Mouse (Mus musculus) olfactory bulb, adult 2 months (tissue): ENCODE data around the gene Naaladl2. TPM values are rescaled to one million over a fixed set of nuclear protein-coding genes. Genes with fewer than 3 reads are reported as not detected.
"Not testable (repeated sequence)": the region's sequence is repeated elsewhere in the genome, so short reads cannot be mapped to it uniquely, and the experiment has no call there.

Source experiments
- H3K27ac ChIP-seq: fragments of 200-500 bp; 2 replicates; pipeline ENCODE4 v1.5.1; 2012; ENCODE audit warnings: low read depth, low read length; ENCODE audit not compliant: insufficient read depth
- H3K4me1 ChIP-seq: fragments of 200-500 bp; 2 replicates; pipeline ENCODE4 v1.6.1; 2012; ENCODE audit warnings: low read length; ENCODE audit not compliant: control insufficient read depth, insufficient read depth
- H3K4me3 ChIP-seq: fragments of 200-500 bp; 2 replicates; pipeline ENCODE4 v1.5.1; 2012; ENCODE audit warnings: mild to moderate bottlenecking, low read depth, low read length, moderate library complexity; ENCODE audit not compliant: insufficient read depth
- CTCF ChIP-seq: fragments of 200-500 bp; IDR thresholded peaks from 2 replicates; pipeline ENCODE4 v1.5.1; 2012; ENCODE audit warnings: low read depth, mild to moderate bottlenecking, low read length, moderate library complexity; ENCODE audit not compliant: insufficient read depth
- POLR2A ChIP-seq: fragments of 200-500 bp; IDR thresholded peaks from 2 replicates; pipeline ENCODE4 v1.6.1; 2012; ENCODE audit warnings: mild to moderate bottlenecking, low read depth, low read length, moderate library complexity; ENCODE audit not compliant: insufficient read depth
- WGBS: fragments of 180-500 bp; shearing (Covaris S2); methylation state at CpG from one replicate; pipeline ENCODE4 v1.1.7; 2018; 5-methylcytosine and 5-hydroxymethylcytosine counted together
- polyA plus RNA-seq: library from polyadenylated mRNA; stranded (reverse); fragments of >200 nt; gene quantifications from 2 replicates; pipeline ENCODE4 v1.2.4, GENCODE M21; 2012; ENCODE audit warnings: low replicate concordance; ENCODE audit not compliant: missing spikeins, insufficient read depth, insufficient read length

Naaladl2 gene
- polyA plus RNA-seq, 1 experiment: not detected

DNA sequence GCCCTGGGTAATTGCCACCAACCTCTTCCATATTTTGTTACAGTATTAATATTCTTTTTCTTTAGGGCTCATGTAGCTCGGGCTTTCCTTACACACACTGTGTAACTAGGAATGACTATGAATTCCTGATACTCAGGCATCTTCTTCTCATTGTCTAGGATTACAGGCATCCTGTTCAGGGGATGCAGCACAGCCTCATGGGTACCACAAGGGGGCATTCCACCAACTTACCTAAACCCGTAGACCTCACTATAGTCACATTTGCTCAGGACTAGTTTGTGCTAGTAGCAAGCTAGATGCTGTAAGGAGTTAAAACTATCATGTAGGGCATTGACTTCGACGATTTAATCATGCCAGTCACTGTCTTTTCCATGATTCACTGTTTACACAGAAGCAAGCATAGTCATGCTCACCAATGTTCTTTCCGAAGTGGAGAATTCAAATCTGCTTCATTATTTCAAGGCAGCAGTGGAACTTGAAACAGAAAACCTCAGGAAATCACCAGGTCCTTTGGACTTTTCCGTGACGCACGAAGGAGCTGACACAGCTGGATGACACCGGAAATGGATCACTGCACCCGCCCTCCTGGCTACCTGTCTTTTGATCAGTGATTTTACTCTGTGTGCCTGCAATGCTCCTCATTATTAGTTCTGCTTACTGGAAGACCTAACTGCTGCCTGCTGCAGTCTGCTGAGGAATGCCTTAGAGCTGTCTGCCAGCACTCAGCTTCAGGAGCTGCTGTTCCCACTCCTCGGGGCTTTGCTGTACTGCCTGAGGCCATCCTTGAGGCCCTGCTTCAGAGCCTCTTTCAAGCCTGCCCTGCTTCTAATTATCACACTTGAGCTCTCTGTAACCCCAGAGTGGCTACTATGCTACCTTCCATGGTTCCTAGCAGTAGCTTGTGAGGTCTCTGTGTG is 822.3 kb downstream of the Naaladl2 start:
- Histone ChIP-seq H3K27ac (no peak overlapping the region), H3K4me3 (no peak overlapping the region), H3K4me1 (no peaks in the 10 kb centered on the region)
- whole genome bisulfite sequencing: 84% methylated on average over 11 of the region's 11 CpGs
- TF ChIP-seq POLR2A (no peak), CTCF (no peak)

DNA sequence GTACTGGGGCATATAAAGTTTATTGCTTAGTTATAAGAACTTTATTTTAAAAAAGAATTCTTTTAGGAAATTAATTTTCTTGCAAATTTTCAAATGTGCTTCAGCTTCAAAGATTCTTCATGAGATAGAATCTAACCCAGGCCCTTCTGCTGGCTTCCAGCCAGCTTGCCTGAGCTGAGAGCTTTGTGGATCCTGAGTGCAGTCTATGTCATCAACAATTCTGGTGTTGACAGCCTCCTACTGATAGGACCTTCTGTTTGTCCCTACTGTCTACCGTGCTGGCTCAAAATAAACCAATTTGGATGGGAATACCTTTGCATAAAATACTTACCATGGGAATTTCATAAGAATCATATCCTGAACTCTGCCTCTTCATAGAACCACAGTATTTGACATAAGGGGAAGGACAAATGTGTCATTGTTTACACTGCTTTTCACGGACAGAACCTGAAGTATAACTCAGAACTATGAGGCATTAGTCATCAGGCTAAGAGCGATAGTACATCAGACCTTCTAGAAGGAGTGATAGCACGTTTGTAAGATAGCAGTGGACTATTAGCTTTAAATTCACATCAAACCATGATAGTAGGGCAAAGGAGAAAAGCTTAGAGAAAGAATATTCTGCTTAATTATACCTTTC is 829.3 kb downstream of the Naaladl2 start:
- WGBS: 66% methylated on average over 4 of the region's 4 CpGs
- TF ChIP-seq CTCF: no peak
- TF ChIP-seq POLR2A: no peak
- Histone ChIP-seq H3K4me1 (no peaks in the 10 kb centered on the region), H3K27ac (no peak overlapping the region), H3K4me3 (no peak overlapping the region)

DNA sequence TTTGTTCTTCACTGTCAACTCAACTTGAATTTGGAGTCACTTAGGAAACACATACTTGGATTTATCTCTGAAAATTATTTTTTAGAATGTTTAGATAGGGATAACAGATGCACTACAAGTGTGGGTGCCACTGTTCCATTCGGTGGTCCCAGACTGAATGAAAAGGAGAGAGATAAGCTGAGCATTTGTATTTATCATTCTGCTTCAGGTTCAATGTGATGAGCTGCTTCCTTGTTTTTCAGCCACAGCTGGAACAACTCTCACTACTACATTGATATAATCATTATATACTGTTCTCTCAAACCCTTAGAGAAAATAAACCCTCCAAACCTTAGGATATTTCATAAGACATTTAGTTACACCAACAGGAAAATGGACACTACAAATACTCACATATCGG is 918.6 kb downstream of the Naaladl2 start:
- H3K27ac ChIP-seq: no peak overlapping the region
- no peak for TF ChIP-seq CTCF
- no peak for TF ChIP-seq POLR2A
- H3K4me3 ChIP-seq: no peak overlapping the region
- H3K4me1 ChIP-seq: no peaks in the 10 kb centered on the region
- WGBS: 93% methylated on average over 2 of the region's 2 CpGs

DNA sequence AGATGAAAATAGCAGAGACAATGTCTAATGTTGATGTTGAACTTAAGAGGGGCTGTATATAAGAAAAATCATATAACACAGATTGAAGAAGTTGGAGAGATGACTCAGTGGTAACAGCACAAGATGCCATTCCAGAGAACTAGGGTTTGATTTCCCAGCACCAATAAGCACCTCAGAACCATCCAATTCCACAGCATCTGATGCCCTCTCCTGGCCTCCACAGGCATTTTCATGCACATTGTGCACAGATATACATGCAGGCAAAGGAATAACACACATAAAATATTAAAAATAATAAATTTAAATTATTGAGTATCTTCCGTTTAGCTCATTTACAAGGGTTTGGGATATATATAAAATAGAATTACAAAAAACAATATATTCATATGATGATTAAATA is 926.6 kb downstream of the Naaladl2 start:
- no peak overlapping the region for H3K27ac ChIP-seq
- H3K4me3 ChIP-seq: no peak overlapping the region
- H3K4me1 ChIP-seq: no peaks in the 10 kb centered on the region
- WGBS: 94% methylated on average over 1 of the region's 1 CpGs
- TF ChIP-seq POLR2A (no peak), CTCF (no peak)

DNA sequence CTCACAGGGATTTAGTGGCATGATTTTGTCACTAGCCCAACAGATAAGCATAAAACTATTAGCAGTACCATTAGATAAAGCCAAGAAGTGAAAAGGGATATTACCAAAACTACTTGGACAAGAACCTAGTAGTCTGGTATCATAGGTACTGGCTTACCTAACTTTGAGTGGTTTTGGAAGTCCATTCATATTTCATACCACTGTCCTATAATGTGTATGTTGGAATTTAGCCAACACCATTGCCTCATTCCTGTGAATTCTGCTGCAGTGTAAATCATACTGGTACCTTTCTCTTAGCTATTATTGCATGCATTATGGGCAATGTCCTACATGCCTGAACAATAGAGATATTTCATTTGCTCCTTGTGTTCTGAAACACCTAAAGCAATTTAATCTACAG is 977.5 kb downstream of the Naaladl2 start:
- Histone ChIP-seq H3K27ac (no peak overlapping the region), H3K4me1 (no peaks in the 10 kb centered on the region), H3K4me3 (no peak overlapping the region)
- TF ChIP-seq POLR2A (no peak), CTCF (no peak)

DNA sequence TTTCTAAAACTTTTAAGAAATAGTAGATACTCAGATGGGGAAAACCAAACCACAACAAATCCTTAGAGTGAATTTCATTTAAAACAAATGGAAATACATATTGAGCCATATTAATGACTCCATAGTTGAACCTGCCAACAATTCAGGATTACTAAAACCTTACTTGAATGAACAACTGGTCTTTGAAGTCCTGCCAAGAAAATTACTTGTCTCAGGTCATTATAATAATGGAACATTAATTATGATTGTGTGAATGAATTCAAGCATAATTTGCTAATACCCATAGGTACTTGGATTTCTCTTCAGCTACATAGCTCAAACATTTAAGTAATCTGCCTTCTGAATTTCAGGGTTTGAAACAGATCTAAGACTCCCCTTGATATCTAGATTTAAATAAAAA is 980.1 kb downstream of the Naaladl2 start:
- H3K4me1 ChIP-seq: no peaks in the 10 kb centered on the region
- H3K4me3 ChIP-seq: no peak overlapping the region
- no peak for TF ChIP-seq CTCF
- no peak overlapping the region for H3K27ac ChIP-seq

DNA sequence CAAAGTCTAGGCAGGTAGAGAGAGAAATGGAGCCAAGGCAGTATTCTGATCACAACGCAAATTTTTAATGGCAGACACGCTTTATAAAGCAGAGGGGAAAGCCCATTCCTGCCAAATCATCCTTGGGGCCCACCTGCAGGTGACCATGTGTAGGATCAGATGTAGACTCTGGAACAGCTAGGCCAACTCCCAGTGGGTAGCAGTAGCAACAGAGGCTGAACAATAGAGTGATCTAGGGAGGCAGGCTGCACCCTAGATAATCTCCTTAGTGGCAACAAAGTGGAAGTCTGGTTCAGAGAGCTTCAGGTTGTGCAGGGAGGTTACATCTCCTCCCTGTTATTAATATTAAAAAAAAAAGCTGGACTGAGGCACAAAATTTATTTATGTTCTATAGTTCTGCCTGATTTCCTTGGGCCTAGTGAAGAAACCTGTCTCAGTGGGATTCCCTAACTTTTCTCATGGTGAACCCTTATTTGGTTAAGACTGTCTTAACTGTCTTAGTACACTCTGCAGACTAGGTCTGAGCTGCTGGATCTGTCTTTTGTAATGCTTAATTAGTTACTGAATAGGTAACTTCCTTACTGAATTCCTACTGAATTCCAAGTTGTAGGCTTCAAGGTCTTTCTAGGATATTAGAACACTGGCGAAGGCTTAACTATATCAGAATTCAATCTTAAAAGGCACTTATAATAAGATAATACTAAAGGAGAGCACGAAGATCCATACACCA is 992.8 kb downstream of the Naaladl2 start:
- not testable (repeated sequence) for H3K4me1 ChIP-seq
- 78% methylated on average over 4 of the region's 4 CpGs for WGBS

DNA sequence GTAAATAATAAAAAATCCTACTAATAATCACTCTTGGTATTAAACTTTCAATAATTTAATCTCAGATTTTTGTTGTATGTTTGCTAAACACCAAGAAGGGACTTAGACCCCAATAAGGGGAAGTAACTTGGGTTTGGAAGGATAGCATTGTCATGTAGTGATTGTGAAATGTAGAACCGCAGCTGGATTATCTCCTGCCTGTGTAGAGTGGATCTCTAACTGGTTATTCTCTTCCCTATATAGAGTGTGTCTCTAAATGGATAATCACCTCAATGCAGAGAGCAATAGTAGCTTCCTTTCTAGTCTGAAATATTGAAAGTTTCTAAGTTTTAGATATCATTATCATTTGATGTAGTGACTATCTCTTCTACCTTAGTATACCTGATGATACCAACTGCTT is 1001.3 kb downstream of the Naaladl2 start:
- TF ChIP-seq CTCF (no peak), POLR2A (no peak)
- WGBS: 92% methylated on average over 1 of the region's 1 CpGs
- no peak overlapping the region for H3K4me3 ChIP-seq
- no peak overlapping the region for H3K27ac ChIP-seq
- H3K4me1 ChIP-seq: no peaks in the 10 kb centered on the region

More for the DNA sequence above, 992.8 kb downstream of the Naaladl2 start:
- H3K4me3 ChIP-seq, H3K27ac ChIP-seq: not testable (repeated sequence)

DNA sequence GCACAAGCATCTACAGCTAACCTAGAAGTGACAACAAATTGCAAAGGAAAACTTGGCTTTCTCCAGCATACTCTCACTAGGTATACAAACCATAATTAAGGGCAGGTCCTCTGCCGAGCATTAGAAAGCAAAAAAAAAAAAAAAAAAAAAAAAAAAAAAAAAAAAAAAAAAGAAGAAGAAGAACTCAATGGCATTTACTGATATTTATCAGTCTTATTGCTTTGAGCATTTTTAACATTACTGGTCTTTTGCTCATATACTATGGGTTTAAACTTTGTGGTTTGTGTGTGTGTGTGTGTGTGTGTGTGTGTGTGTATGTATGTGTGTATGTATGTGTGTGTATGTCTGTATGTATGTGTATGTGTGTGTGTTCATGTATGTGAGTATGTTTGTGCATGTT is 1006.1 kb downstream of the Naaladl2 start:
- H3K4me3 ChIP-seq: no peak overlapping the region
- 79% methylated on average over 1 of the region's 1 CpGs for WGBS
- H3K27ac ChIP-seq: no peak overlapping the region
- TF ChIP-seq POLR2A: no peak
- TF ChIP-seq CTCF: no peak
- no peaks in the 10 kb centered on the region for H3K4me1 ChIP-seq
